Mouse (Mus musculus) neural tube, embryonic 13.5 days (tissue): ENCODE results near the gene Gatc. TPM values are rescaled to one million over a fixed set of nuclear protein-coding genes. Genes with fewer than 3 reads are reported as not detected.
"Not testable (repeated sequence)": the region's sequence is repeated elsewhere in the genome, so short reads cannot be mapped to it uniquely, and the experiment has no call there.

Source experiments
- ATAC-seq: fragments of 200-750 bp; cut with Nextera tagmentation; 2 replicates; pipeline ENCODE4 v1.8.0; 2017; ENCODE audit warnings: low read depth, mild to moderate bottlenecking, moderate TSS enrichment, moderate library complexity
- H3K27ac ChIP-seq: fragments of 300-500 bp; sonication (generic); replicated peaks from 2 replicates; pipeline ENCODE4 v1.5.1; 2015; ENCODE audit warnings: moderate library complexity, mild to moderate bottlenecking, inconsistent platforms
- H3K27me3 ChIP-seq: fragments of 300-500 bp; sonication (generic); 2 replicates; pipeline ENCODE4 v1.6.1; 2015; ENCODE audit warnings: mild to moderate bottlenecking, inconsistent platforms
- H3K36me3 ChIP-seq: fragments of 300-500 bp; sonication (generic); 2 replicates; pipeline ENCODE4 v1.6.1; 2015; ENCODE audit warnings: mild to moderate bottlenecking, inconsistent platforms
- H3K4me1 ChIP-seq: fragments of 300-500 bp; sonication (generic); replicated peaks from 2 replicates; pipeline ENCODE4 v1.6.1; 2015; ENCODE audit warnings: inconsistent platforms
- H3K4me2 ChIP-seq: fragments of 300-500 bp; sonication (generic); 2 replicates; pipeline ENCODE4 v1.6.1; 2015; ENCODE audit warnings: inconsistent platforms, mild to moderate bottlenecking, moderate library complexity
- H3K4me3 ChIP-seq: fragments of 300-500 bp; sonication (generic); 2 replicates; pipeline ENCODE4 v1.5.1; 2015; ENCODE audit warnings: mild to moderate bottlenecking, inconsistent platforms
- H3K9ac ChIP-seq: fragments of 300-500 bp; sonication (generic); 2 replicates; pipeline ENCODE4 v1.6.1; 2015; ENCODE audit warnings: moderate library complexity, mild to moderate bottlenecking, inconsistent platforms
- H3K9me3 ChIP-seq: fragments of 300-500 bp; sonication (generic); 2 replicates; pipeline ENCODE4 v1.6.1; 2016; ENCODE audit warnings: inconsistent platforms
- WGBS: fragments of 180-500 bp; shearing (Covaris S2); methylation state at CpG from one replicate; pipeline ENCODE4 v1.1.7; 2015; 5-methylcytosine and 5-hydroxymethylcytosine counted together
- polyA plus RNA-seq: library from polyadenylated mRNA; unstranded; fragments of >200 nt; fragmentation: Nextera tagmentation; extraction: Ambion mirVana; gene quantifications from 2 replicates; pipeline ENCODE4 v1.2.1, GENCODE M21; 2015

The Gatc gene
- polyA plus RNA-seq, 1 experiment from 2014 or later, result 36.7 TPM

DNA sequence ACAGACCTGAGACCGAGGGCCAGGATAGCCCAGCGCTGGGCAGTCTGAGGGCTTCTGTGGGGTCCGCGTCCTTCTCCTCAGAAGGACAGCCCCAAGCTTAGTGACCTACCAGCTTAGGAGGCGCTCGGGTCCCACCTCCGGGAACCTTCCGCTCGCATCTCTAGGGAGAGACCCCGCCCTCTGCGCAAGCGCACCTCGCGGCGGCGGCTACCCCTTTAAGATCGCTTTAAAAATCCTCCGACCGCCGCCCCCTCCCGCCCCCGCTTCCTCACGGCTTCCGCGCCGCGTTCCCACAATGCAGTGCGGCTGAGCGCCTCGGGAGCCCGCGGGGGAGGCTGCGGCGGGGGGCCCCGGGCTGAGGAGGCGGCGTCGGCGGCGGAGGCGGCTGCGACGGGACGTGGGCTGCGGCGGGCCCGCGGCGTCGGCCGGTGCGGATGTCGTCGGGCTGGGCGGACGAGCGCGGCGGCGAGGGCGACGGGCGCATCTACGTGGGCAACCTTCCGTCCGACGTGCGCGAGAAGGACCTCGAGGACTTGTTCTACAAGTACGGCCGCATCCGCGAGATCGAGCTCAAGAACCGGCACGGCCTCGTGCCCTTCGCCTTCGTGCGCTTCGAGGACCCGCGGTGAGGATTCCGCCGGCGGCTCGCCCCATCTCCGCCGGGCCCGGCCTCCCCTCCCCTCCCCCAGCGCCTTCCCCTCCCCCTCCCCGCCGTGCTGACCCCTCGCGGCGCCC lies 13.9 kb downstream of the Gatc start, which contains the start of gene Srsf9:
TSS of gene Srsf9 (plus strand) at position 303 of the 735 bp plus-strand sequence.
- Histone ChIP-seq H3K4me2 (peak within 1 kb of the TSS; percentile 86), H3K9me3 (no peaks in the 10 kb centered on the region), H3K36me3 (peaks cover 22% of the 10 kb centered on the region), H3K4me1 (peaks cover 31% of the 10 kb centered on the region), H3K27ac (peak within 1 kb of the TSS; percentile 92), H3K9ac (peak within 1 kb of the TSS; percentile 96), H3K4me3 (peak within 1 kb of the TSS; percentile 96), H3K27me3 (no peaks in the 10 kb centered on the region)
- under 1% methylated on average over 72 of the region's 97 CpGs for WGBS
- peak; percentile 91 for ATAC-seq

DNA sequence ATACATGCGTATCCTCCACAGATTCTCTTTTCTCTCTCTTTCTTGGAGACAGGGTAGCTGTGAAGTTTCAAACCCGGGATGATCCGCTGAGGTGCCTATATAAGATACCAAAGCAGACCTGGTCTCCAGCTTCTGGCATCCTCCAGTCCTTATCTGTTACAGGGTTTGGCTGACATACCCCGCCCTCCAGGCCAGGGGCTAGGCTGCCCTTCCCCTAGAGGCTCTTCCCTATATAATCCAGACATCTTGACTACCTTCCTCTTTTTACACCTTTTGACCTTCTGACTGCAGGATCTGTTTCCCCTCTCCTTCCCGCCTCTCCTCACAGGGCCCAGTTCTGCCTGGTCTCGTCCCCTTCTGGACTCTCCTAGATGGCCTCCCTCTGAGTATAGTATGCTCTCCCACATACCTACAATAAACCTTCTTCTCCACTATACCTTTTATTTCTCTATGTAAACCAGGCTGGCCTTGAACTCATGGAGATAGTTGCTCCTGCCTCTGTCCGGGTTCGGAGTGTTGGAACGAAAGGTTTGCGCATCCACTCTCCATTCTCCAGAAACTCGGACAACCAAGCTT lies 14.6 kb downstream of the Gatc start:
- no peaks in the 10 kb centered on the region for H3K9me3 ChIP-seq
- H3K36me3 ChIP-seq, result peaks cover 15% of the 10 kb centered on the region
- H3K4me2 ChIP-seq, result peak overlapping the region; percentile 86
- ATAC-seq, result peak; percentile 59
- peak overlapping the region; percentile 92 for H3K27ac ChIP-seq
- H3K9ac ChIP-seq, result peak overlapping the region; percentile 96
- H3K27me3 ChIP-seq, result no peaks in the 10 kb centered on the region
- WGBS, result 29% methylated on average over 11 of the region's 11 CpGs
- peaks cover 31% of the 10 kb centered on the region for H3K4me1 ChIP-seq
- peak overlapping the region; percentile 96 for H3K4me3 ChIP-seq

DNA sequence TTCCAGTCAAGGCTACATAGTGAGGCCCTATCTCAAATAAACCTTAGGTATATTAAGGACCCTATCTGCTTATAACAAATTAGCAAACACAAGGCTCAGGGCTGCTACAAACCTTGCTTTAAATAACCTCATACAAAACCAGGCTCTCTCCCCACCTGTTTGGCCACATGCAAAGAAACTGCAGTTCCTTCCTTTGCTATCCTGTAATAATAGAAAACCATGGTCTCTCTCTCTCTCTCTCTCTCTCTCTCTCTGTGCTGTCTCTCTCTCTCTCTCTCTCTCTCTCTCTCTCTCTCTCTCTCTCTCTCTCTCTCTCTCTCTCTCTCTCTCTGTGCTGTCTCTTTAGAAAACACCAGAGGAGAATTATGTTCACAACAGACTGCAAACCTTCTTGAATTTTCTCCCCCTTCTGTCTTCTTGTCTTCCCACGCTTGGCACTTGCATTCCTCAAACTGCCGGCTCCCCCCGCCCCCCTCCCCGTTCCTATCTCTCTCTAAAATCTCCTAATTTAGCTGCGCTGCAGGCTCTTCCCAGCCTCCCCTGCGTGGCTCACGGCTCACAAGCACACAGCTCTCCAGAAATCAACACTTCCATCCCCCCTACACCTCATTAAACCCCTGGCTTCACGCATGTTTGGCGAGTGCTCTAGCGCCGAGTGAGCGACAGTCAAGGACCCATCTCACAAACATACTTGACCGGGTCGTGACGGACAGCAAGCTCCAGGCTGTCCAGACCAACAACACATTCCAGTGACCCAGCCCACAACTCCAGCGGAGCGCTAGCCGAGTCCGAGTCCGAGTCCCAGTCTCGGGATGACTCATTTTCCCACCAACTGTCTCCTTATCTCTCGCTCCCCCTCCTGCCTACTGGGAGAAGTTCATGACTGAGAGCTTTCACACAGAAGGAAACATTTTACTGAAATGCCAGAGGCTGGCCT lies 21.7 kb downstream of the Gatc start:
- Histone ChIP-seq H3K27me3 (no peaks in the 10 kb centered on the region), H3K4me1 (peaks cover 39% of the 10 kb centered on the region), H3K27ac (peak overlapping the region; percentile 69), H3K4me2 (peak overlapping the region; percentile 74), H3K9me3 (no peaks in the 10 kb centered on the region), H3K36me3 (no peaks in the 10 kb centered on the region), H3K4me3 (peak overlapping the region; percentile 37), H3K9ac (peak overlapping the region; percentile 67)
- ATAC-seq, result peak; percentile 59; the same call in 1 of the 2 replicates
- WGBS, result under 1% methylated on average over 22 of the region's 22 CpGs

DNA sequence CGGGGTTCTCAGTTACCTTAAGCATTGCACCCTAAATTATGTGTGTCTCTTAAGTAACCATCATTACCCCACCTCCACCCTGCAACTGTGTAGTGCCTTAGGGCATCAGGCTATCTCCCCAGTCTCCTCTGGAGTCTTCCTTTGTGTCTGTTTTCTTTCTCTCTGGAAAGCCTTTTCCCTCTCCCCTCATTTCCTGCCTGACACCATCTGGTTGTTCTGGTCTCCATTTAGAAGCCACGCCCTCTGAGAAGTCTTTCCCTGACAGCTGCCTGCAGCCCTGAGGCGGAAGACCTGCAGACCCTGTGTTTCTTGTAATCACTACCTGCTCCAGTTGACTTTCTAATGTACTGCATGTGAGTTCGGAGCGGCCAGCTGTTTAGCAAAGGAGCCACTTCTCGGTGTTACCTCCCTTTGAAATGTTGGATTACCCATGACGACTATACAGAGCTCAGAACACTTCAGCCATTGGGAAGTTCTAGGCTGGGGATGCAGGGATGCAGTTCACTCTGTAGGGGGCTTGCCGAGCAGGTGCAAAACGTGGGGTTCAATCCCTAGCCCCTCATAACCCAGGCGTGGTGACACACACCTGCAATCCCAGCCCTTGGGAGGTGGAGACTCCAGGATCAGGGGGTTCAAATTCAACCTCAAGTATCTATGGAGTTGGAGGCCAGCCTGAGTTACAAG lies 23.2 kb downstream of the Gatc start:
- H3K4me2 ChIP-seq, result peak overlapping the region; percentile 74
- no peaks in the 10 kb centered on the region for H3K9me3 ChIP-seq
- H3K4me1 ChIP-seq, result peaks cover 45% of the 10 kb centered on the region
- peak overlapping the region; percentile 67; the same call in 1 of the 2 replicates for H3K9ac ChIP-seq
- H3K27ac ChIP-seq, result peak overlapping the region; percentile 86
- H3K36me3 ChIP-seq, result no peaks in the 10 kb centered on the region
- H3K4me3 ChIP-seq, result 0 out of 2 replicates have a peak overlapping the region, but pooled peaks have one; percentile 0
- ATAC-seq, result peak; percentile 34; the same call in 1 of the 2 replicates
- no peaks in the 10 kb centered on the region for H3K27me3 ChIP-seq
- WGBS, result 3% methylated on average over 10 of the region's 10 CpGs

DNA sequence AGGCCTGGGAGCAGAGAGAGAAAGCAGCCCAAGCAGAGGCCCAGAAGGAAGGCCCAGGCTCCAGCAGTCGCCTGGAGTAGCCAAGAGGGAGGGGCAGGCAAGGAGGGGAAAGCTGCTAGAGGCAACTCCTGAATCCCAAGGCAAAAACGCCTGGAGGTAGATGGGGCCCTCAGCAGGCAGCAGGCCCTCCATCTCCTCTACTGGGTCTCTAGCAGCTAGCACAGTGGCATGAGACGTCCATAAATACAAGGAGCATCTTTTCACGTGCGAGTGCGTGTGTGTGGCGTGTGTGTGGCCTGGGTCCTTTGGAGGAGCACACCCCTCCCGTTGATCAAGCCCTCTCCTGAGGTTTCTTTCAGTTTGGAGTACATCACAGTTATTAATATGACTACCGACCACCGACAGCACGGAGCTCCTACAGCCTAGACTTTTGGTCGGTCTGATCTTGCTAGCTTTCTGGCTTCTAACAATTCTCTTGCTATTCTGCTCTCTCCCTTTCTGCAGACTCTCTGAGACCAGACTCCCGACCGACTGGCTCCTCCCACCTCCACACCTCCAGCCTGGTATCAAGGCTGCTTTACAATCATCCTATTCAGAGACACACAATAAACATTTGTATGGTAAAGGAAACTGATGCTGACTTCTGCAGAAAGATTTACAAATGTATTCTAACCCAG lies 23.9 kb downstream of the Gatc start:
- H3K36me3 ChIP-seq, result no peaks in the 10 kb centered on the region
- no peak; the same call in 1 of the 2 replicates for ATAC-seq
- no peak overlapping the region for H3K4me3 ChIP-seq
- WGBS, result 2% methylated on average over 14 of the region's 14 CpGs
- peak overlapping the region; percentile 86 for H3K27ac ChIP-seq
- no peaks in the 10 kb centered on the region for H3K27me3 ChIP-seq
- peak overlapping the region; percentile 74 for H3K4me2 ChIP-seq
- H3K4me1 ChIP-seq, result peaks cover 45% of the 10 kb centered on the region
- H3K9ac ChIP-seq, result peak overlapping the region; percentile 63
- H3K9me3 ChIP-seq, result no peaks in the 10 kb centered on the region

DNA sequence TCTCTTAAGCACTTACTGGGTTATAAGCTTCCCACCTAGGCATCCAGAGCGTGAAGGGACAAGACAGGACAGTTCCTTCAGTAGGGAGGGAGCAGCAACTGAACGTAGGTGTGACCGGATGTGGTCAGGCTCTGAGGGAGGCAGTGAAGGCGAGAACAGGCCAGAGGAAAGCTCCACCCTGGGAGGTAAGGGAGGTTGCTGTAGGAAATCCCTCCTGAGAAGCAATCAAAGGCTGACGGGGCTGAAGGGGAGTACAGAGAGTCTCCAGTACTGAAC lies 27.4 kb downstream of the Gatc start:
- WGBS, result 49% methylated on average over 5 of the region's 5 CpGs
- H3K27ac ChIP-seq, result no peak overlapping the region; the same call in 1 of the 2 replicates
- H3K9me3 ChIP-seq, result no peaks in the 10 kb centered on the region
- H3K4me2 ChIP-seq, result no peak overlapping the region
- no peak overlapping the region for H3K4me3 ChIP-seq
- no peak for ATAC-seq
- H3K27me3 ChIP-seq, result no peaks in the 10 kb centered on the region
- no peaks in the 10 kb centered on the region for H3K36me3 ChIP-seq
- H3K9ac ChIP-seq, result peak overlapping the region; percentile 50; the same call in 1 of the 2 replicates
- peaks cover 32% of the 10 kb centered on the region for H3K4me1 ChIP-seq

DNA sequence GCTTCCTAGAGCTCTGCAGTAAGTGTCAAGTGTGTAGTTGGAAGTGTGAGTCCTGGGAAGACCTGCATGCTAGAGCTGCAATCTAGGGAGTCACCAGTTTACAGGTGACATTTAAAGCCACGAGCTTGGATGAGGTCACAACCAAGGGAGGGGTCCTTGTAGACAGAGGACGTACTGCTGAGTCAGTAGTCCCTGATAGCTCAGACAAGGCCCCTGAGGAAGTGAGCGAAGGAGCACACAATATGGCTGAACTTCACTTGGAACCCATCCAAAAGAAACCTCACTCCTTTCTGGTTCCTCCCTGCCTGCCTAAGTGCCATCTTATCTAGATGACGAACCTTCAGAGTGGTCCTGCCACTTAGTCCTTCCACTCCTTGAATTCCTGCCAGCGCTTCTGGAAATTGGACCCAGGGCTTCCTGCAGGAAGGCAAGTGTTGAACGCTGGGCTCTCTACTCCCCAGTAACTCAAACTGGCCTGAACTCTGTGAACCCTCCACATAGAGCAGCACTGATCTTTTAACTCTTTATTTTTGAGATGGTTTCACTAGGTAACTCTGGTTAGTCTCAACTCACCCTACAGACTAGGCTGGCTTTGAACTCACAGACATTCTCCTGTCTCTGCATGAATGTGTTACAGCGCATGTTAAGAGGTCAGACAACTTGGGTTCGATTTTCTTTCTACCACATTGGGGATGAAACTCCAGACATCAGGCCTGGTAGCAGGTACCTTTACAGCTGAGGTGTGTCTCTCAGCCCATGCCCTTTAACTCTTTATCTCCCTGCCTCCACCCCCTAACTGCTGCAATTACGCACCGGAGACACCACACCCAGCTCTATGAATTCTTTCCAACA lies 27.9 kb downstream of the Gatc start:
- Histone ChIP-seq H3K27me3 (no peaks in the 10 kb centered on the region), H3K4me3 (no peak overlapping the region), H3K36me3 (no peaks in the 10 kb centered on the region), H3K9ac (no peak overlapping the region), H3K4me2 (no peak overlapping the region), H3K9me3 (no peaks in the 10 kb centered on the region), H3K4me1 (peaks cover 26% of the 10 kb centered on the region), H3K27ac (no peak overlapping the region; the same call in 1 of the 2 replicates)
- no peak for ATAC-seq
- 79% methylated on average over 10 of the region's 10 CpGs for WGBS

DNA sequence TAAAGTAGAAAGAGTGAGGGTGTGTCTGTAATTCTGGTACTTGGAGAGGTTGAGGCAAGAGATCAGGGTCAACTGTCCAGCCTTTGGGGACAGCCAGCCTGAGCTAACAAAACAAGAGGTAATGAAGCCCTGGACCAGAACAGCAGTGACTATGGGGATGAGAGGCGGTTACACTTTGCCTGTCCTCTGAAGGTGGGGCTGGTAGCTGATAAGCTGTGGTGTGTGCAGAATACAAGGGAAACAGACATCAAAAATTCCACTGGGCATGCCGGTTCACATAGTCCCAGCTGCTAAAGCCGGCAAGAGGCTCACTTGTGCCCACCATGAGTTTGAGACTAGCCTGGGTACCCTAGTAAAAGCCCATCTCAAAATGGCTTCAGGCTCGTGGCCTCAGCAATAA lies 28.6 kb downstream of the Gatc start:
- WGBS, result 86% methylated on average over 4 of the region's 4 CpGs
- no peaks in the 10 kb centered on the region for H3K9me3 ChIP-seq
- no peak for ATAC-seq
- no peak overlapping the region for H3K4me2 ChIP-seq
- no peak overlapping the region for H3K4me3 ChIP-seq
- no peaks in the 10 kb centered on the region for H3K27me3 ChIP-seq
- H3K36me3 ChIP-seq, result no peaks in the 10 kb centered on the region
- H3K4me1 ChIP-seq, result peaks cover 19% of the 10 kb centered on the region
- H3K9ac ChIP-seq, result no peak overlapping the region
- H3K27ac ChIP-seq, result no peak overlapping the region

DNA sequence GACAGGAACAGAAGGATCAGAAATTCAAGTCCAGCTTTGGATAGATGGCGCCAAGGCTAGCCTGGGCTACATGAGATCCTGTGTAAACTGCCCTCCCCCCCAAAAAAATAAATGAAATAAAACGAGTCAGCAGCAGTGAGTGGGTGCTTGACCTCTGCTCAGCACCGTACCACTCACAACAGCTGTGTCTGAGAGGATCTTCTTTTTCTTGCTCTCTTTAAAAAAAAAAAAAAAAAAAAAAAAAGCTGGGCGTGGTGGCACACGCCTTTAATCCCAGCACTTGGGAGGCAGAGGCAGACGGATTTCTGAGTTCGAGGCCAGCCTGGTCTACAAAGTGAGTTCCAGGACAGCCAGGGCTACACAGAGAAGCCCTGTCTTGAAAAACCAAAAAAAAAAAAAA lies 38.8 kb downstream of the Gatc start:
- H3K36me3 ChIP-seq, result peaks cover 18% of the 10 kb centered on the region
- H3K9ac ChIP-seq, H3K27ac ChIP-seq, ATAC-seq, H3K27me3 ChIP-seq, H3K9me3 ChIP-seq: not testable (repeated sequence)
- H3K4me2 ChIP-seq, result peak overlapping the region; percentile 77
- peaks cover 36% of the 10 kb centered on the region for H3K4me1 ChIP-seq
- peak overlapping the region; percentile 70 for H3K4me3 ChIP-seq
- 90% methylated on average over 5 of the region's 7 CpGs for WGBS

DNA sequence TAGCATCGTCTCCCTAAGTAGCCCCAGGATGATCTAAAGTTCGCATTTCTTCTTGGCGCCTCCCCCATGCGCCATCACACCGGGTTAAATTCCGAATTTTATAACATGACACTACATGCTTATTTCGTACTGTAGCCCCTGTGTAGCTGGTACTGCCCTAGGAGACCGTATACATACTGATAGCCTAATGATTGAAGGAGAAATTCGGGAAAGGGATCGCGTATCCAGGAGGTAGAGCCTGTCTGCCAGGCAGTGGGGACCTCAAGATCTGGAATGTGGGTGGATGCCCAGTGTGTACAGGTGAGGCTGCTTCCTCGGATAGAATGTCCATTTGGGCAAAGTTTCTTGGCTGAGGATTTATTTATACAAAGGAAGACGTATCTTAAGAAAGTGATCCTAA lies 39.4 kb downstream of the Gatc start:
- peak overlapping the region; percentile 96 for H3K27ac ChIP-seq

More for the DNA sequence above, 39.4 kb downstream of the Gatc start:
- H3K4me3 ChIP-seq, result peak overlapping the region; percentile 70
- H3K27me3 ChIP-seq, result no peaks in the 10 kb centered on the region
- peaks cover 24% of the 10 kb centered on the region for H3K36me3 ChIP-seq
- H3K4me2 ChIP-seq, result peak overlapping the region; percentile 77
- WGBS, result 34% methylated on average over 13 of the region's 13 CpGs
- H3K9ac ChIP-seq, result peak overlapping the region; percentile 69
- no peak for ATAC-seq
- H3K4me1 ChIP-seq, result peaks cover 39% of the 10 kb centered on the region
- H3K9me3 ChIP-seq, result no peaks in the 10 kb centered on the region
